Mouse (Mus musculus) lung, postnatal 0 days (tissue): Measurements from ENCODE around the gene Rab6b.

Source experiments
- CTCF ChIP-seq: IDR thresholded peaks from 2 replicates; pipeline ENCODE4 v1.5.1; 2016; ENCODE audit warnings: antibody characterized with exemption, mild to moderate bottlenecking
- EP300 ChIP-seq: IDR thresholded peaks from 2 replicates; pipeline ENCODE4 v1.6.1; 2016; ENCODE audit warnings: antibody characterized with exemption, mild to moderate bottlenecking, control low read depth

GRCm38 (mm10) chr9:103088661-103089060, 22.9 kb upstream of the Rab6b start:
- TF ChIP-seq CTCF (no peak), EP300 (no peak)
